Mouse (Mus musculus) megakaryocyte, embryonic 14.5 days (primary cell): ENCODE results near the gene Gm13124. TPM values are rescaled to one million over a fixed set of nuclear protein-coding genes. Genes with fewer than 3 reads are reported as not detected.

ENCODE experiments used
- H3K27me3 ChIP-seq: replicated peaks from 2 replicates; pipeline ENCODE3; 2012; ENCODE audit warnings: inconsistent platforms
- H3K36me3 ChIP-seq: replicated peaks from 2 replicates; pipeline ENCODE3; 2012; ENCODE audit warnings: low read length, inconsistent platforms, mixed read lengths
- H3K4me1 ChIP-seq: 2 replicates; pipeline ENCODE4 v1.6.1; 2012; ENCODE audit warnings: inconsistent platforms
- H3K4me3 ChIP-seq: replicated peaks from 2 replicates; pipeline ENCODE3; 2012; ENCODE audit warnings: moderate library complexity, mild to moderate bottlenecking, inconsistent platforms
- H3K9me3 ChIP-seq: 2 replicates; pipeline ENCODE4 v1.6.1; 2012; ENCODE audit warnings: inconsistent platforms
- FLI1 ChIP-seq: IDR thresholded peaks from 2 replicates; pipeline ENCODE4 v1.6.1; 2012; ENCODE audit warnings: low read length, inconsistent platforms, mixed read lengths
- GATA1 ChIP-seq: IDR thresholded peaks from 3 replicates; pipeline ENCODE4 v1.6.1; 2012; ENCODE audit warnings: mixed read lengths, low read length, inconsistent platforms, borderline replicate concordance
- polyA plus RNA-seq: library from polyadenylated mRNA; stranded (reverse); fragments of >175 nt; gene quantifications from 2 replicates; pipeline ENCODE4 v1.2.3, GENCODE M21; 2012; ENCODE audit warnings: low replicate concordance; ENCODE audit not compliant: insufficient read depth

Gene Gm13124
- polyA plus RNA-seq, 1 experiment, result not detected

- Histone ChIP-seq H3K36me3 (no peaks in the 10 kb centered on the region), H3K27me3 (no peaks in the 10 kb centered on the region), H3K4me3 (no peak overlapping the region), H3K9me3 (no peaks in the 10 kb centered on the region), H3K4me1 (no peaks in the 10 kb centered on the region)
- no peak for TF ChIP-seq FLI1
- TF ChIP-seq GATA1, result no peak
Observed at GRCm38 (mm10) chr4:144506518-144506917, 58.4 kb downstream of the Gm13124 start.

Other genes with a start within 250 kb of the Gm13124 start
- gene Gm13128, start 234.9 kb downstream of the Gm13124 start, polyA plus RNA-seq, result not detected in 2 replicates
- not detected in 2 replicates for gene Gm13119, start 207.2 kb downstream of the Gm13124 start, polyA plus RNA-seq
- not detected in 2 replicates for gene Pramef20, start 187.2 kb downstream of the Gm13124 start, polyA plus RNA-seq
- gene Pramef12, start 156.7 kb downstream of the Gm13124 start, polyA plus RNA-seq, result not detected in 2 replicates
- gene 1700012P22Rik, start 126.4 kb downstream of the Gm13124 start, polyA plus RNA-seq, result not detected in 2 replicates
- not detected in 2 replicates for gene Gm9944, start 111.8 kb downstream of the Gm13124 start, polyA plus RNA-seq
- not detected in 2 replicates for gene Aadacl3, start 101.4 kb downstream of the Gm13124 start, polyA plus RNA-seq
- not detected in 2 replicates for gene 9430007A20Rik, start 45.3 kb downstream of the Gm13124 start, polyA plus RNA-seq
- not detected in 2 replicates for gene Aadacl4, start 48.6 kb upstream of the Gm13124 start, polyA plus RNA-seq
- not detected in 2 replicates for gene Gm436, start 121.2 kb upstream of the Gm13124 start, polyA plus RNA-seq
- 1.1 TPM in 1 of 2 replicates, not detected in the other for gene Gm13178, start 156.3 kb upstream of the Gm13124 start, polyA plus RNA-seq
- gene Gm438, start 221.4 kb upstream of the Gm13124 start, polyA plus RNA-seq, result not detected in 2 replicates